8 mouse cellular contexts compared by ENCODE assay signal in genomic region chr6:25709250-25709895, GRCm38 (mm10). TPM values are rescaled to one million over a fixed set of nuclear protein-coding genes. Genes with fewer than 3 reads are reported as not detected.
A peak's percentile ranks its signal among the peaks of the same experiment; 100 is the strongest.
DNase-seq lines count a peak whose midpoint lies in the region; ATAC-seq and TF ChIP-seq lines count a peak whose summit lies in the region.
"Had no signal": no experiment of that assay in that cellular context is flagged by ENCODE, and none has a peak within 500 bp of the region (broad histone marks: within the 10 kb centered on the region; RNA-seq: fewer than 3 reads in every experiment).

No protein-coding gene starts in this region.

- DNase-seq in liver, postnatal 0 days = no peak
- DNase-seq in liver, embryonic 11.5 days (ENCODE audit: low spot score) = no peak
- peak; percentile 29 for DNase-seq in adrenal gland, postnatal 25 days
- peak; percentile 48 to 76 for DNase-seq in layer of hippocampus, adult 8-10 months (ENCODE audit: low spot score in 2 of 2)
- DNase-seq: liver, embryonic 13.5 days had no signal

- H3K9me3 ChIP-seq in liver, postnatal 0 days (ENCODE audit: low read length) = no peaks in the 10 kb centered on the region
- no peaks in the 10 kb centered on the region for H3K9me3 ChIP-seq in liver, embryonic 11.5 days (ENCODE audit: control insufficient read depth, low read length)
- no peaks in the 10 kb centered on the region for H3K9me3 ChIP-seq in forebrain, embryonic 12.5 days
- H3K9me3 ChIP-seq in midbrain, embryonic 15.5 days = no peaks in the 10 kb centered on the region
- H3K9me3 ChIP-seq: liver, embryonic 13.5 days had no signal

- no peak overlapping the region for H3K9ac ChIP-seq in liver, postnatal 0 days (replicated peaks)
- H3K9ac ChIP-seq in liver, embryonic 11.5 days (ENCODE audit: low read depth, low read length) = no peak overlapping the region
- no peak overlapping the region for H3K9ac ChIP-seq in forebrain, embryonic 12.5 days
- no peak overlapping the region for H3K9ac ChIP-seq in midbrain, embryonic 15.5 days
- H3K9ac ChIP-seq: liver, embryonic 13.5 days had no signal

- H3K4me1 ChIP-seq in liver, postnatal 0 days (ENCODE audit: insufficient read depth) = no peaks in the 10 kb centered on the region
- no peaks in the 10 kb centered on the region for H3K4me1 ChIP-seq in liver, embryonic 11.5 days (replicated peaks; ENCODE audit: control insufficient read depth, insufficient read depth, low read length)
- H3K4me1 ChIP-seq in forebrain, embryonic 12.5 days = no peaks in the 10 kb centered on the region
- H3K4me1 ChIP-seq in midbrain, embryonic 15.5 days = no peaks in the 10 kb centered on the region
- H3K4me1 ChIP-seq: liver, embryonic 13.5 days had no signal

- 49% methylated on average over 6 of the region's 6 CpGs for WGBS in liver, postnatal 0 days (ENCODE audit: insufficient replicate concordance)
- 57% methylated on average over 6 of the region's 6 CpGs for WGBS in liver, embryonic 11.5 days
- 50% methylated on average over 6 of the region's 6 CpGs for WGBS in forebrain, embryonic 12.5 days
- 35% methylated on average over 6 of the region's 6 CpGs for WGBS in midbrain, embryonic 15.5 days

- no peak overlapping the region for H3K27ac ChIP-seq in liver, postnatal 0 days (ENCODE audit: low read depth)
- no peak overlapping the region for H3K27ac ChIP-seq in liver, embryonic 11.5 days (ENCODE audit: low read depth, low read length)
- H3K27ac ChIP-seq in forebrain, embryonic 12.5 days = no peak overlapping the region
- H3K27ac ChIP-seq in midbrain, embryonic 15.5 days = no peak overlapping the region
- H3K27ac ChIP-seq: liver, embryonic 13.5 days had no signal

- H3K4me2 ChIP-seq in liver, postnatal 0 days (ENCODE audit: low read depth, low read length) = no peak overlapping the region
- H3K4me2 ChIP-seq in liver, embryonic 11.5 days = no peak overlapping the region
- no peak overlapping the region for H3K4me2 ChIP-seq in forebrain, embryonic 12.5 days
- no peak overlapping the region for H3K4me2 ChIP-seq in midbrain, embryonic 15.5 days
- H3K4me2 ChIP-seq: liver, embryonic 13.5 days had no signal

- TF ChIP-seq CTCF in liver, postnatal 0 days (IDR thresholded peaks at IDR 0.05; ENCODE audit: low read depth) = peak; percentile 45

- TF ChIP-seq EP300 in liver, postnatal 0 days (IDR thresholded peaks at IDR 0.05; ENCODE audit: low read depth) = no peak

- no peak overlapping the region for H3K4me3 ChIP-seq in liver, postnatal 0 days (ENCODE audit: low read depth, low read length)
- H3K4me3 ChIP-seq in liver, embryonic 11.5 days (ENCODE audit: low read depth, low read length) = no peak overlapping the region
- H3K4me3 ChIP-seq in forebrain, embryonic 12.5 days (replicated peaks) = no peak overlapping the region
- H3K4me3 ChIP-seq in midbrain, embryonic 15.5 days = no peak overlapping the region
- H3K4me3 ChIP-seq: liver, embryonic 13.5 days had no signal

- H3K27me3 ChIP-seq in liver, postnatal 0 days (ENCODE audit: insufficient read depth, low read length) = no peaks in the 10 kb centered on the region
- H3K27me3 ChIP-seq in liver, embryonic 11.5 days (replicated peaks; ENCODE audit: control insufficient read depth, insufficient read depth, low read length) = no peaks in the 10 kb centered on the region
- no peaks in the 10 kb centered on the region for H3K27me3 ChIP-seq in forebrain, embryonic 12.5 days
- no peaks in the 10 kb centered on the region for H3K27me3 ChIP-seq in midbrain, embryonic 15.5 days (replicated peaks)
- H3K27me3 ChIP-seq: liver, embryonic 13.5 days had no signal

- H3K36me3 ChIP-seq in liver, postnatal 0 days (replicated peaks; ENCODE audit: insufficient read depth, low read length) = no peaks in the 10 kb centered on the region
- H3K36me3 ChIP-seq in liver, embryonic 11.5 days (ENCODE audit: control insufficient read depth, insufficient read depth, low read length) = no peaks in the 10 kb centered on the region
- no peaks in the 10 kb centered on the region for H3K36me3 ChIP-seq in forebrain, embryonic 12.5 days (replicated peaks)
- H3K36me3 ChIP-seq in midbrain, embryonic 15.5 days (replicated peaks) = no peaks in the 10 kb centered on the region
- H3K36me3 ChIP-seq: liver, embryonic 13.5 days had no signal

- no peak for ATAC-seq in liver, postnatal 0 days
- no peak for ATAC-seq in liver, embryonic 11.5 days (replicated peaks; ENCODE audit: low FRiP score)
- peak; percentile 61; the same call in 1 of the 2 replicates for ATAC-seq in forebrain, embryonic 12.5 days (ENCODE audit: low FRiP score)
- ATAC-seq in midbrain, embryonic 15.5 days (replicated peaks) = peak; percentile 71; the same call in 1 of the 2 replicates
- no peak for ATAC-seq in activated CD4-positive, CD25-positive, alpha-beta regulatory T cell, adult 4 months

RNA-seq across cellular contexts. Expression of gene Gpr37, which starts 18.8 kb away (rescaled TPM):
- 0.04 and 0.07 TPM in 2 replicates for polyA plus RNA-seq in liver, postnatal 0 days (2015; fragmentation: Nextera tagmentation; extraction: Ambion mirVana)
- 0.10 and 0.14 TPM in 2 replicates for polyA plus RNA-seq in liver, embryonic 11.5 days (2014; fragmentation: Nextera tagmentation; extraction: Ambion mirVana)
- 0.24 and 0.46 TPM in 2 replicates for total RNA-seq in adrenal gland, postnatal 25 days (2021)
- 1.4 and 1.7 TPM in 2 replicates for polyA plus RNA-seq in forebrain, embryonic 12.5 days (2016; fragmentation: Nextera tagmentation; extraction: Ambion mirVana)
- total RNA-seq in layer of hippocampus, adult 8-10 months (2022) = 10 to 100 TPM; 39.5 to 44.5 (median 42.6) TPM
- 4.2 and 4.5 TPM in 2 replicates for polyA plus RNA-seq in midbrain, embryonic 15.5 days (2015; fragmentation: Nextera tagmentation; extraction: Ambion mirVana)
- polyA plus RNA-seq in activated CD4-positive, CD25-positive, alpha-beta regulatory T cell, adult 4 months (2017; shearing (Covaris generic)) = not detected

Comparison
In these comparisons a context has a peak if more than half of its experiments do, and no peak if none do; other contexts are left out.
1. ATAC-seq: peak in forebrain, embryonic 12.5 days (single experiment) and midbrain, embryonic 15.5 days (single experiment); none in liver, postnatal 0 days (single experiment), liver, embryonic 11.5 days (single experiment) and activated CD4-positive, CD25-positive, alpha-beta regulatory T cell, adult 4 months (single experiment).
2. DNase-seq: peak in adrenal gland, postnatal 25 days (single experiment) and layer of hippocampus, adult 8-10 months (2 of 2); none in liver, postnatal 0 days (single experiment) and liver, embryonic 11.5 days (single experiment).